Mouse (Mus musculus) kidney, embryonic 15.5 days (tissue): Measurements from ENCODE around the gene Shank3. TPM values are rescaled to one million over a fixed set of nuclear protein-coding genes. Genes with fewer than 3 reads are reported as not detected.

Source experiments
- ATAC-seq: fragments of 200-750 bp; cut with Nextera tagmentation; replicated peaks from 2 replicates; pipeline ENCODE4 v1.8.0; 2017; ENCODE audit warnings: moderate TSS enrichment; ENCODE audit not compliant: low FRiP score
- H3K27ac ChIP-seq: fragments of 300-500 bp; sonication (generic); 2 replicates; pipeline ENCODE4 v1.5.1; 2015; ENCODE audit warnings: mild to moderate bottlenecking, inconsistent platforms
- H3K27me3 ChIP-seq: fragments of 300-500 bp; sonication (generic); 2 replicates; pipeline ENCODE4 v1.6.1; 2015; ENCODE audit warnings: inconsistent platforms
- H3K36me3 ChIP-seq: fragments of 300-500 bp; sonication (generic); 2 replicates; pipeline ENCODE4 v1.6.1; 2015; ENCODE audit warnings: inconsistent platforms
- H3K4me1 ChIP-seq: fragments of 300-500 bp; sonication (generic); 2 replicates; pipeline ENCODE4 v1.6.1; 2015; ENCODE audit warnings: inconsistent platforms
- H3K4me2 ChIP-seq: fragments of 300-500 bp; sonication (generic); 2 replicates; pipeline ENCODE4 v1.6.1; 2015; ENCODE audit warnings: moderate library complexity, mild to moderate bottlenecking, inconsistent platforms
- H3K4me3 ChIP-seq: fragments of 300-500 bp; sonication (generic); replicated peaks from 2 replicates; pipeline ENCODE4 v1.5.1; 2015; ENCODE audit warnings: mild to moderate bottlenecking, inconsistent platforms
- H3K9ac ChIP-seq: fragments of 300-500 bp; sonication (generic); 2 replicates; pipeline ENCODE4 v1.6.1; 2015; ENCODE audit warnings: mild to moderate bottlenecking, inconsistent platforms
- H3K9me3 ChIP-seq: fragments of 300-500 bp; sonication (generic); replicated peaks from 2 replicates; pipeline ENCODE4 v1.6.1; 2016; ENCODE audit warnings: inconsistent platforms
- WGBS: fragments of 180-500 bp; shearing (Covaris S2); methylation state at CpG from one replicate; pipeline ENCODE4 v1.1.7; 2015; ENCODE audit warnings: mixed read lengths; 5-methylcytosine and 5-hydroxymethylcytosine counted together
- polyA plus RNA-seq: library from polyadenylated mRNA; unstranded; fragments of >200 nt; fragmentation: Nextera tagmentation; extraction: Ambion mirVana; gene quantifications from 2 replicates; pipeline ENCODE4 v1.2.1, GENCODE M21; 2015

The Shank3 gene
- polyA plus RNA-seq, 1 experiment from 2014 or later: 2.2 TPM

DNA sequence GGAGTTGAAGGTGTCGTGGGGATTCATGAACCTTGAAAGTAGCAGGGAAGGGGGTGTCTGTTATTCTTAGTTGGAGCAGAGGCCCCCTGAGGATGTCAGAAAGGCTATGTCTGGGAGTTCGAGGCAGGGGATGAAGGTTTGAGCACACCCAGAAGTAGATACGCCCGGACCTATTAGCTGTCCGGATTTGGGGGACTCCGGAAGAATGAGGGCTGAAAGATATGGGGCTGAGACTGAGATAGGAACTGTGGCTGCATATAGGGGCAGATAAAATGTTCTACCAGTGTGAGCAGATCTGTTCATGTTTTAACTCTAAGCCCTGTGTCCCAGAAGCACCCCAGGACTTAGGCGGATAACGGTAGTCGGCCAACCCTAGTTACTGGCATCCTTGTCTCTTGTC, 5.4 kb downstream of the Shank3 start:
- H3K4me3 ChIP-seq: no peak overlapping the region
- peaks cover 9% of the 10 kb centered on the region for H3K4me1 ChIP-seq
- peaks cover 16% of the 10 kb centered on the region for H3K27me3 ChIP-seq
- no peak overlapping the region for H3K4me2 ChIP-seq
- H3K9me3 ChIP-seq: no peaks in the 10 kb centered on the region
- no peak overlapping the region for H3K27ac ChIP-seq
- no peak overlapping the region for H3K9ac ChIP-seq
- 92% methylated on average over 9 of the region's 9 CpGs for WGBS
- H3K36me3 ChIP-seq: 0 out of 2 replicates have a peak, but pooled peaks cover 6% of the 10 kb centered on the region
- no peak for ATAC-seq

DNA sequence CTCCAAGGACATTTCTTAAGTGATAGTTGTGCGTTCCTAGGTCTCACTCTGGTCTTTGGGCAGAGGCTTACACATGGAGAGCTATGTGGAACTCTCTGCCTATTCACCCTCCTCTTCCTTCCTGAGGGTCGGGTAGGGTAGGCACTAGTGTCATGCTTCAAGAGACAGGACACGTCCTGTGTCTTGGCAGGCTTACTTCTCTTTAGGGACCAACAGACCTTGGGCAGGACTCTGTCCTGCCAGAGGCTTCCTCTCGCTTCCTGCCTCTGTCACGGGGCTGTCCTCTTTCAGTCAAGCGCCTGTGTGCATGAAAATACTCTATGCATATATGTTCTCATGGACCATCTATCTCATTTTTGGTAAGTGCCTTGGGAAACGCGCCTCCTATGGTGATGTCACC, 8.3 kb downstream of the Shank3 start:
- ATAC-seq: no peak
- no peaks in the 10 kb centered on the region for H3K4me1 ChIP-seq
- no peak overlapping the region for H3K9ac ChIP-seq
- 0 out of 2 replicates have a peak, but pooled peaks cover 6% of the 10 kb centered on the region for H3K36me3 ChIP-seq
- H3K27me3 ChIP-seq: no peaks in the 10 kb centered on the region
- 86% methylated on average over 8 of the region's 8 CpGs for WGBS
- no peak overlapping the region for H3K4me2 ChIP-seq
- H3K4me3 ChIP-seq: no peak overlapping the region
- H3K27ac ChIP-seq: no peak overlapping the region
- no peaks in the 10 kb centered on the region for H3K9me3 ChIP-seq

DNA sequence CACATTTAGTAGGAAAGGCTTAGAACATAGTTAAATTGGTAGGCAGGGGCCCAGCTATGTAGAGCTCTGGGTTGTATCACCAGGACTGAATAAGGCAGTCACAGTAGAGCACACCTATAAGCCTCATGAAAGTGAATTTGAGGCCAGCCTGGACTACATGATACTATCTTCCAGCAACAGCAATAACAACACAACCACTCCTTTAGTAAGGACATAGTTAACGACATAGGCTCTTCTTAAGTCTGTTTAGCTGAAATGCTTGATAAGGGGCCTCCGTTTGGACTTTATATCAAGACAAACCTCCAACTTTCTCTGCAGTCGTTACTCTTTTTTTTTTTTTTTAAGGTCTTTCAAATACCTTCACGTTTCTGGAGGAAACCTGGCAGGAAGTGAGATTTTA, 13.3 kb downstream of the Shank3 start:
- Histone ChIP-seq H3K4me2 (no peak overlapping the region), H3K27ac (no peak overlapping the region), H3K4me3 (no peak overlapping the region), H3K4me1 (no peaks in the 10 kb centered on the region), H3K9ac (no peak overlapping the region), H3K9me3 (no peaks in the 10 kb centered on the region), H3K27me3 (no peaks in the 10 kb centered on the region), H3K36me3 (no peaks in the 10 kb centered on the region)
- WGBS: 78% methylated on average over 4 of the region's 4 CpGs
- ATAC-seq: no peak

DNA sequence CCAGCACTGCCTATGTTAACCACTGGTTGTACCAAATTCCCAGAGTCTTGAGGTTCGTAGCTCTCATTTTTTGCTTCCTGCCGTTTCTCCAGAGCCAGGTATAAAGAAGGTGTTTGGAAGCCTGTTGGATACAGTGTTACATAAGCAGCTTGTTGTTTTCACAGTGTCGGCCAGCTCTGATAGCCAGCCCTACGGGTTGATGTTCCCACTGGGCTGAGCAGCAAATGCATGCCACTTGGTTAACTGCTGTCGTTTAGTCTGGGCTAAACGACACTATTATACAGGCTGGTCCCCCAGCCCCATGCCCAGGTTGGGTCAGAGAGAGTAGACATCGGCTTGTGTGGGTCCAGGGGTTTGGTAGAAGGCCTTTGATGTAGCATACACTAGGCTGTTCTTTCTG, 22.5 kb downstream of the Shank3 start:
- no peaks in the 10 kb centered on the region for H3K36me3 ChIP-seq
- WGBS: 51% methylated on average over 7 of the region's 7 CpGs
- ATAC-seq: no peak
- no peak overlapping the region for H3K4me2 ChIP-seq
- peaks cover 48% of the 10 kb centered on the region for H3K27me3 ChIP-seq
- H3K4me1 ChIP-seq: peaks cover 13% of the 10 kb centered on the region
- H3K9me3 ChIP-seq: no peaks in the 10 kb centered on the region
- H3K27ac ChIP-seq: no peak overlapping the region
- H3K9ac ChIP-seq: no peak overlapping the region
- no peak overlapping the region for H3K4me3 ChIP-seq

DNA sequence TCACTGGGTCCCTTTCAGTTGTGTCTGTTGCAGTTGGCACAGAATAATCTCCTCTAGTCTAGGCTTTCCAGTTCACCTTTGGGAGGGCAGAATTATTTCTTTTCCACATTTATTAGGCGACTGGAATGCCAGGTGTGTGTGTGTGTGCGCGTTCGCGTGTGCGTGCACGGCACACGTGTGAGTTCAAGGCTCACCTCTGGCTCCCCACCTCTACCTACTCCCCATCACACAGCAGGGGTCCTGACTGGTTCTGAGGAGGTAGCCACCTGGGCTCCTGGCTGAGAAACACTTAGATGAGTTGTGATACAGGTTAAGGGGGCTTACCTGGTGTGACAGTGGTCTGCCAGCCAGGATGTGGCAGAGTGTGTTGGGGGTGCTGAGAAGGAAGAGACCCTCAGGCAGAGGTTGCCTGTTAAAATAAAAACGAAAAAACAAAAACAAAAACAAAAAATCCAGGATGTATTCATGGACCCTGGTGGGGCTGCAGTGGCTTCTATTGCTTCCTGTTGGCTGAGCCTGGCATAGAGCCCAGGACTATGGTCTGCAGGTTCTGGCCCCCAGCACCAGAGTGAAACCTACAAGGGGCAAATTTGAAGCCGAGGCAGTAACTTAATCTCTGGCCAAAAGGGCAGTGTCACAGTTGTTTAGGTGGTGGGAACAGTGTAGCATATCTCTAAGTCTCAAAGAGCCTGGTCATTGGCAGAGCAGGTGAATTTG, 23.3 kb downstream of the Shank3 start:
- H3K9me3 ChIP-seq: no peaks in the 10 kb centered on the region
- no peak overlapping the region for H3K9ac ChIP-seq
- peak overlapping the region; percentile 94 for H3K4me2 ChIP-seq
- H3K27ac ChIP-seq: no peak overlapping the region
- H3K4me3 ChIP-seq: peak overlapping the region; percentile 65; the same call in 1 of the 2 replicates
- 79% methylated on average over 10 of the region's 10 CpGs for WGBS
- H3K27me3 ChIP-seq: peaks cover 48% of the 10 kb centered on the region
- no peak for ATAC-seq
- peaks cover 13% of the 10 kb centered on the region for H3K4me1 ChIP-seq
- H3K36me3 ChIP-seq: no peaks in the 10 kb centered on the region

DNA sequence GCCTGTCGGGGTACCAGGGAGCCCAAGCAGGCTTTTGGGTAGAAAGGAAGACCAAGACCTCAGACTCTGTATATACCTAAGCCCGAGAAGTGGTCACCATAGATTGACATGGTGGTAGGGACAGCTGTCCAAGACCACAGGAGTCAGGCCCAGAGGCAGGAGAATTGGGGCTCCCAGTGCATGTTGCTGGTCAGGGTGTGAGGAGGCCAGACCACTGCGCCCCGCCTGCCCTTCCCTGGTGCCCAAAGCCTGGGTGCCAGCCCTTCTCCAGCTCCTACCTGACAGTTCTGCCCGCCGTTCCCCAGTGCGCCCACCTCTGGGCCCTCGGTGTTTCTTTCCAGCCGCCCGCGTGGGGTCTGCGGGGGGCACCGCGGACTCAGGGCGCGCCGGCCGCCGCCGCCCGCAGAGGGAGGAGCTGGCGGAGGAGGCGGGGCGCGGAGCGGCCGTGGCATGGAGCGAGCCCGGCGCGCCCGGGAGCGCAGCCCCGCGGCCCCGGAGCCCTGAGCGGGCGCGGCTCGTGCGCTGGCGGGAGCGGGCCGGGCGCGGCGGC, 23.9 kb downstream of the Shank3 start:
- peak overlapping the region; percentile 65 for H3K4me3 ChIP-seq
- peak overlapping the region; percentile 94 for H3K4me2 ChIP-seq
- H3K9ac ChIP-seq: peak overlapping the region; percentile 33; the same call in 1 of the 2 replicates
- peaks cover 13% of the 10 kb centered on the region for H3K4me1 ChIP-seq
- WGBS: 9% methylated on average over 17 of the region's 47 CpGs
- peak; percentile 78 for ATAC-seq
- no peak overlapping the region for H3K27ac ChIP-seq
- no peaks in the 10 kb centered on the region for H3K36me3 ChIP-seq
- peaks cover 48% of the 10 kb centered on the region for H3K27me3 ChIP-seq
- H3K9me3 ChIP-seq: no peaks in the 10 kb centered on the region

DNA sequence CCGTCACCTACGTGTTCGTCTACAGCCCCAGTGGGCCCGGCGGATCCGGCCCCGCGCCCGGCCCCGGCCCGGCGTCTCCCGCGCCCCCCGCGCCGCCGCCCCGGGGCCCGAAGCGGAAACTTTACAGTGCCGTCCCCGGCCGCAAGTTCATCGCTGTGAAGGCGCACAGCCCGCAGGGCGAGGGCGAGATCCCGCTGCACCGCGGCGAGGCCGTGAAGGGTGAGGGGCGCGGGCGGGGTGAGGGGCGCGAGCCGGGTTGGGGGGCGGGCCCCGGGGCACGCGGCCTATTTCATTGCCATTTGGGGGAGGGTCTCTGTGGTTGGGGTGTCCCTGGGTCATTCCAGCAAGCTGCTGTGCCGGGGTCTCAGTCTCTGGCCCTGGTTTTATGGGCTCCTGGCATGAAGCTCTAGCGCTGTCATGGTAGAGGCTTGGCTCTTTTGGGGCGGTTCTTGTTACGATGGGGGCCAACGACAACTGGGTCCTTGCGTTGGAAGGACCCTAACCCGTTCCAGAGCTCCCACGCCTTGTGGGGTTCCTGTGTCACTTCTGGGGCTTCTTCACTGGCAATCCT, 24.7 kb downstream of the Shank3 start:
- 0 out of 2 replicates have a peak, but pooled peaks have one; percentile 9 for ATAC-seq
- H3K9ac ChIP-seq: peak overlapping the region; percentile 45
- 6% methylated on average over 52 of the region's 52 CpGs for WGBS
- H3K27me3 ChIP-seq: peaks cover 48% of the 10 kb centered on the region
- peak overlapping the region; percentile 65 for H3K4me3 ChIP-seq
- H3K36me3 ChIP-seq: no peaks in the 10 kb centered on the region
- peaks cover 13% of the 10 kb centered on the region for H3K4me1 ChIP-seq
- no peak overlapping the region for H3K27ac ChIP-seq
- H3K4me2 ChIP-seq: peak overlapping the region; percentile 94
- H3K9me3 ChIP-seq: no peaks in the 10 kb centered on the region

DNA sequence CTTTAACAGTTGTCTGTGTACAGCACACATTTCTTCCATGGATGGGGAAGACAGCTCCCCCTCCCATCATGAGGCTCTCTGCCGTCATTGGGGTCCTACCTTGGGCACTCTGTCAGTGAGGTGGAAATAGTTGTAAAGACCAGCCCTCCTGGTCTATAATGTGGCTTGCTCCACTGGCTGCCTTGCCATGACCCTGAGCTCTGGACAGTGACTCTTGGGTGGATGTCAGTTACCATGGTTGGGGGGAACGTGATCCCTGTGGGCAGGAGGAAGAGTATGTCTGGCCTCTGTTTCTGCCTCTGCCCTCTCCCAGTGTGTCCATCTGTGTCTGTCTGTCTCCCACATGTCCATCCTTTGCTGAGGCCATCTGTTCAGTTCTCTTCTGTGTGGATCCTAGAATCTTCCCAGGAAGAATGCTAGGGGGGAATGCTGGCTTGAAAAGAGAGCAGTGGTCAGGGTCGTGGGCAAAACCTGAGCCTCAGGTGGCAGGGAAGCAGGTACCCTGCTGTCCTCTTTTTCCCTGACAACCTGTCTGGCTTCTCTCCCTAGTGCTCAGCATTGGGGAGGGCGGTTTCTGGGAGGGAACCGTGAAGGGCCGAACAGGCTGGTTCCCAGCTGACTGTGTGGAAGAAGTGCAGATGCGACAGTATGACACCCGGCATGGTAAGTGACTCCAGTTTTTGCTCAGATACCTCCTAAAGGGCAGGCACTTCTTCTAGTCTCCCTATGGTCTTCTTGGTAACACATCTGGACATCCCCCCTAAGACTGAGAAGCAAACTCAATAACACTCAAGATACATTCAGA, 25.4 kb downstream of the Shank3 start:
- H3K36me3 ChIP-seq: no peaks in the 10 kb centered on the region
- no peak overlapping the region for H3K27ac ChIP-seq
- peak overlapping the region; percentile 45; the same call in 1 of the 2 replicates for H3K9ac ChIP-seq
- peak overlapping the region; percentile 65 for H3K4me3 ChIP-seq
- H3K9me3 ChIP-seq: no peaks in the 10 kb centered on the region
- H3K27me3 ChIP-seq: peaks cover 48% of the 10 kb centered on the region
- H3K4me2 ChIP-seq: peak overlapping the region; percentile 94
- no peak for ATAC-seq
- peaks cover 13% of the 10 kb centered on the region for H3K4me1 ChIP-seq
- WGBS: 70% methylated on average over 8 of the region's 8 CpGs

DNA sequence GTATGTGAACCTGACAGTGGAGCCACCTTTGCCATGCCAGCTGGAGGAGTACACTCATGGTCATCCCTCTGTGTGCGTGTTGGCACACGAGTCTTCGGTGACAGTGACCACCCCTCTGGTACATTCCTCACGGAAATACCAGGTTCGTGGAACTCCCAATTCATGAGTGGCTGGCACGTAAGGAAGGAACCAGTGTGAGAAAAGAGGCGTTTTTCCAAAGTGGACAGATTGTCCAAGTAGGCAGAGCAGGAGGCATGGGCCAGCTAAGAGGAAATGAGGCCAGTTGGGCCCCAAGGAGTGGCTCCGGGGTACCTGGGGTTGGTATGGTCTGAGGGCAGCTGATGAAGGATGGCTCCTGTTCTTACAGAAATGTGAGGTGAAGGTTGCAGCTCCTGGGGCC, 26.0 kb downstream of the Shank3 start:
- H3K4me2 ChIP-seq: no peak overlapping the region
- no peak for ATAC-seq
- no peak overlapping the region for H3K27ac ChIP-seq
- H3K36me3 ChIP-seq: no peaks in the 10 kb centered on the region
- no peak overlapping the region for H3K4me3 ChIP-seq
- WGBS: 92% methylated on average over 8 of the region's 8 CpGs
- no peak overlapping the region for H3K9ac ChIP-seq
- peaks cover 48% of the 10 kb centered on the region for H3K27me3 ChIP-seq
- H3K9me3 ChIP-seq: no peaks in the 10 kb centered on the region
- peaks cover 13% of the 10 kb centered on the region for H3K4me1 ChIP-seq

DNA sequence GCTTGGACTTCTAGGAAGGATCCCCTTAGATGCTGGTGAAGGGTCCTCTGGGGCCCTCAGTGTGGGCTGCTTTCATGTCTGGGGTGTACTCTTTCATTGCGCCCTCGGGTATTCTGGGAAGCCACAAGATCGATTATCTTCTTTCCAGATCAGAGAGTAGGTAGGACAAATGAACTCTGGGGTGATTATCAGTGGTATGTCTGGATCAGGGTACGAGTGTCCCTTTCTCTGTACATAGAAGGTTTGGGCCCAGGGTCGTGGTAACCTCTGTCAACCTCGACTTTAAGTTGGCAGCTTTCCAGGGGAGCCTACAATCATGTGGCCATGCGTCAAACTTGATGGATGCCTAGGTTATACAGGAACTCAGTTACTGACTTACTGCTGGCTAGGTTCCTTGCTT, 26.5 kb downstream of the Shank3 start:
- ATAC-seq: no peak
- no peak overlapping the region for H3K4me3 ChIP-seq
- peaks cover 13% of the 10 kb centered on the region for H3K4me1 ChIP-seq
- H3K9me3 ChIP-seq: no peaks in the 10 kb centered on the region
- H3K36me3 ChIP-seq: no peaks in the 10 kb centered on the region
- H3K27ac ChIP-seq: no peak overlapping the region
- no peak overlapping the region for H3K9ac ChIP-seq
- 66% methylated on average over 7 of the region's 7 CpGs for WGBS
- H3K27me3 ChIP-seq: peaks cover 48% of the 10 kb centered on the region
- H3K4me2 ChIP-seq: no peak overlapping the region

DNA sequence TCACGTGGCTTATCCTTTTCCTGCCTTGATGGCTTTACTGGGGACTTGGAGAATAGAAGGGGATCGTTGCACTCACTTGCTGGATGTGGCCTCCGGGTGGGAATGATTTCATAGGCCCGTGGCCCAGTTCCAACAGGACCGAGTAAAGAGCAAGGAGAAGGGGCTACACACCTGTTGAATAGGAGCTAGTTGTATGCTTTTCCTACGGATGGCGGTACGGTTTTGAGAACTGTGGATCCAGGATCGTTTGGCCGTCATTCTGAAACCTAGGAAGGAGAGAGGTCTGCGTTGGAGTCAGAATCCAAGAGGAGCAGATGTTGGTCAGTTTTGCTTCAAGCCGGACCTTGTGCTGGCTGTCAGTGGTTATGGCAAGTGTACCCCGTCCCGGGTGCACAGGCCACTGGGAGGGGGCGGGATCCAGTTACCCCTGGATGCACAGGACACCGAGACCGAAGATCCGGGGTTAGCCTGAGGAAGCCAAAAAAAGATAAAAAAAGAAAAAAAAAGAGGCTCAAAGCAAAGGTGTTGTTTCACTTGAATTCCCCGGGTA, 27.4 kb downstream of the Shank3 start:
- Histone ChIP-seq H3K9me3 (no peaks in the 10 kb centered on the region), H3K9ac (no peak overlapping the region), H3K27me3 (peaks cover 46% of the 10 kb centered on the region), H3K4me2 (no peak overlapping the region), H3K27ac (no peak overlapping the region), H3K4me3 (no peak overlapping the region), H3K36me3 (no peaks in the 10 kb centered on the region), H3K4me1 (peaks cover 13% of the 10 kb centered on the region)
- no peak for ATAC-seq
- WGBS: 90% methylated on average over 19 of the region's 19 CpGs
